Mouse (Mus musculus) lung, adult 2 months (tissue): ENCODE measurements around the gene Pomp. TPM values are rescaled to one million over a fixed set of nuclear protein-coding genes. Genes with fewer than 3 reads are reported as not detected.
A peak's percentile ranks its signal among the peaks of the same experiment; 100 is the strongest.

Experiments used
- DNase-seq: peaks from one replicate; pipeline ENCODE4 v3.0.0; 2022
- H3K4me1 ChIP-seq: fragments of 200-500 bp; 2 replicates; pipeline ENCODE4 v1.6.1; 2011; ENCODE audit warnings: low read length; ENCODE audit not compliant: control insufficient read depth, insufficient read depth
- H3K4me3 ChIP-seq: fragments of 200-500 bp; replicated peaks from 2 replicates; pipeline ENCODE3; 2011; ENCODE audit warnings: low read depth, mild to moderate bottlenecking, control low read depth, low read length; ENCODE audit errors: extremely low read depth
- CTCF ChIP-seq: fragments of 200-500 bp; IDR thresholded peaks from 2 replicates; pipeline ENCODE4 v1.5.1; 2011; ENCODE audit warnings: mild to moderate bottlenecking, low read length, control low read depth; ENCODE audit not compliant: insufficient read depth
- POLR2A ChIP-seq: fragments of 200-500 bp; IDR thresholded peaks from 2 replicates; pipeline ENCODE4 v1.6.1; 2011; ENCODE audit warnings: low read depth, mild to moderate bottlenecking, control low read depth, low read length, borderline replicate concordance; ENCODE audit errors: extremely low read depth
- WGBS: fragments of 180-500 bp; shearing (Covaris S2); methylation state at CpG from one replicate; pipeline ENCODE4 v1.1.7; 2018; 5-methylcytosine and 5-hydroxymethylcytosine counted together
- polyA plus RNA-seq: library from polyadenylated mRNA; depleted of rRNA; stranded (reverse); fragments of >200 nt; gene quantifications from 2 replicates; pipeline ENCODE4 v1.2.3, GENCODE M21; 2012

Pomp gene
- polyA plus RNA-seq, 1 experiment = 47.1 TPM

DNA sequence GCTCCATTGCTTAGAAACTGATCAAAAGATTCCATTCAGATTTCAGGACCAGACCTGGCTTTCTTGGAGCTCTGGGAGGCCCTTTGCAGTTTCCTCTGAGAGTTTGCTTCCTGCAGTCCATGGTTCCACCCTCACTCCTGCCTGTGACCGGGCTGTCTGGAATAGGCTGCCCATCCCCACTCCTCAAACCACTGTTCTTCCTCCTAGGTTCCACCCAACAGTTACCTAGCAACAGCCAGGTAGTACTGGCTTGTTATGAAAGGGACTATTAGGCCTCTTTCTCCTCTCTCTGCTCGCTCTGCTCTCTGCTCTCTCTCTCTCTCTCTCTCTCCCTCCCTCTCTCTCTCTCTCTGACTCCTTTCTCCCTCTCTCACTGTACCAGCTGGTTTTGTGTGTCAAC is 38.0 kb downstream of the Pomp start:
- peaks cover 3% of the 10 kb centered on the region for H3K4me1 ChIP-seq
- 52% methylated on average over 2 of the region's 2 CpGs for WGBS
- no peak for DNase-seq

DNA sequence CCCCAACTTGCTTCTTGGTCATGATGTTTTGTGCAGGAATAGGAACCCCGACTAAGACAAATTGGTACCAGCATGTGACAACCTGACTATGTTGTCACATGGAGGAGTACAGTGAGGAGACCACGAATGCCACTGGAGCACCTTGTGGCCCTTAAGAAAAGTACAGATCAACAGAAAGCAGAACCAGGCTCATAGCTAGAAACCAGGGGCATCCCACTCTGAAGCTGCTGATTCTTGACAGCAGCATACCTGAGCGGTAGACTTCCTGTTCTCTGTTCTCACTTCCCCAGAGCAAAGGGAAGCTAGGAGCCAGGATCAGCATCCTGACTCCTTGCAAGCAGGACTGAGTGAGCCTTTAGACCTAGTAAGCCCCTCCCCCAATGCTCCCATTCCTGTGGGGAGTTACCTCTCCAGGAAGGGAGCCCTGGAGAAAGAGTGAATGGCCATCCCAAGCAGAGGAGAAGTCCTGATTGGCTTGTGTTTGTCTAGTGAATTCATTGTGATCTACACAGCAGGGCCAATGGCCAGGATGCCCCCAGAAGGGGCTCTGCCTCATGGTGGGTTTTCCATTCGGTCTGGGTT is 38.8 kb downstream of the Pomp start:
- TF ChIP-seq POLR2A = no peak
- TF ChIP-seq CTCF = no peak
- Histone ChIP-seq H3K4me1 (no peaks in the 10 kb centered on the region), H3K4me3 (no peak overlapping the region)
- 57% methylated on average over 4 of the region's 4 CpGs for WGBS
- DNase-seq = no peak

More for the DNA sequence above, 38.0 kb downstream of the Pomp start:
- TF ChIP-seq CTCF (no peak), POLR2A (no peak)
- H3K4me3 ChIP-seq = no peak overlapping the region

- 67% methylated on average over 15 of the region's 15 CpGs for whole genome bisulfite sequencing
Observed at GRCm38 (mm10) chr5:147902008-147902757, 41.9 kb downstream of the Pomp start.

DNA sequence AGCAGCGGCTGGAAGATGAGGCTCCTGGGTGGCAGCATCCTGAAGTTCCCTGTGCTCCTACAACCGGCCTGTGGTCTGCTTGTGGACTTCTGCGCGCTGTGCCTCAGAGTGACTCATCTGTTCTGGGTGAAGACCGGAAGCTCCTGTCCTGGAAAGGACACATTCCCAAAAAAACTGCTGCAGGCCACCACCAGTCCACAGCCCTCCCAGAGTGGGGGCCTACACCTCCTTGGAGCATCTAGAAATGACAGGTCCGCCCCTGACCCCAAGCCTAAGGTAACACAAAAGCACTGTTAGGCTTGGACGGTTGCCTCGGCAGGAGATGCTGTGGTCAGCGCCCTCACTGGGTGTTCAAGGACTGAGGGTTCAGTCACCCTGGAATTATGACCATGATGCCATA is 42.9 kb downstream of the Pomp start:
- Histone ChIP-seq H3K4me1 (no peaks in the 10 kb centered on the region), H3K4me3 (no peak overlapping the region)
- 86% methylated on average over 9 of the region's 9 CpGs for WGBS
- TF ChIP-seq CTCF (no peak), POLR2A (no peak)
- DNase-seq = no peak

More at GRCm38 (mm10) chr5:147902008-147902757, 41.9 kb downstream of the Pomp start:
- no peak for DNase-seq
- TF ChIP-seq CTCF = no peak
- TF ChIP-seq POLR2A = no peak
- Histone ChIP-seq H3K4me3 (no peak overlapping the region), H3K4me1 (no peaks in the 10 kb centered on the region)

GRCm38 (mm10) chr5:147907144-147907543 is 46.9 kb downstream of the Pomp start:
- Histone ChIP-seq H3K4me1 (no peaks in the 10 kb centered on the region; the same call in 1 of the 2 replicates), H3K4me3 (no peak overlapping the region)
- DNase-seq = no peak
- TF ChIP-seq POLR2A (no peak), CTCF (0 out of 2 replicates have a peak, but pooled peaks have one; percentile 17)
- 51% methylated on average over 11 of the region's 11 CpGs for WGBS

- Histone ChIP-seq H3K4me3 (no peak overlapping the region), H3K4me1 (no peaks in the 10 kb centered on the region; the same call in 1 of the 2 replicates)
- TF ChIP-seq POLR2A (no peak), CTCF (no peak)
- WGBS = 88% methylated on average over 8 of the region's 8 CpGs
- no peak for DNase-seq
Observed at GRCm38 (mm10) chr5:147907851-147908250, 47.6 kb downstream of the Pomp start.

GRCm38 (mm10) chr5:147910807-147911509 is 50.7 kb downstream of the Pomp start:
- Histone ChIP-seq H3K4me1 (peaks cover 9% of the 10 kb centered on the region; the same call in 1 of the 2 replicates), H3K4me3 (no peak overlapping the region)
- DNase-seq = no peak
- WGBS = 74% methylated on average over 12 of the region's 12 CpGs
- TF ChIP-seq CTCF (0 out of 2 replicates have a peak, but pooled peaks have one; percentile 15), POLR2A (no peak)

DNA sequence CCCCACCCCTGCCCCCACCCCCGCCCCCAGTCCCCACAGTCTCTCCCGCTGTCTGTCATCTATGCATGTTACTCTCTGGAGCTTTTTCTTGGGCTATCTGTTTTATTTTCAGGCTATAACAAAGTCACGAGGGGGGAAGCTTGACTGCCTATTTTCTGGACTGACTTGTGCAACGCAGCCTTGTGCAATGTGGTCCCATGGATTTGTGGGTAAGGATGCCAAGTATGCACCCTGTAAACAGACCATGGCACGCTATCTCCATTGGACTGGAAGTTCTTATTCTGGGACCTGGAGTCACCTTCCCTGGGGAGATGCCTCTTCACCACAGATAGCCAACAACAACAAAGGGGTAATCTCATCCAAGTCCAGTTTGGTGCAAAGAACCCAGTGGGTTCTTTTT is 51.5 kb downstream of the Pomp start:
- TF ChIP-seq CTCF (no peak), POLR2A (no peak)
- Histone ChIP-seq H3K4me3 (no peak overlapping the region), H3K4me1 (peaks cover 9% of the 10 kb centered on the region; the same call in 1 of the 2 replicates)
- peak; percentile 45 for DNase-seq
- 66% methylated on average over 4 of the region's 5 CpGs for WGBS

- peak overlapping the region; percentile 4 for H3K4me3 ChIP-seq
- no peak for TF ChIP-seq POLR2A
- TF ChIP-seq CTCF = no peak
- 32% methylated on average over 14 of the region's 14 CpGs for WGBS
- DNase-seq = peak; percentile 33
- peaks cover 9% of the 10 kb centered on the region; the same call in 1 of the 2 replicates for H3K4me1 ChIP-seq
Observed at GRCm38 (mm10) chr5:147913241-147913842, 53.1 kb downstream of the Pomp start.
